In the genomic region with DNA sequence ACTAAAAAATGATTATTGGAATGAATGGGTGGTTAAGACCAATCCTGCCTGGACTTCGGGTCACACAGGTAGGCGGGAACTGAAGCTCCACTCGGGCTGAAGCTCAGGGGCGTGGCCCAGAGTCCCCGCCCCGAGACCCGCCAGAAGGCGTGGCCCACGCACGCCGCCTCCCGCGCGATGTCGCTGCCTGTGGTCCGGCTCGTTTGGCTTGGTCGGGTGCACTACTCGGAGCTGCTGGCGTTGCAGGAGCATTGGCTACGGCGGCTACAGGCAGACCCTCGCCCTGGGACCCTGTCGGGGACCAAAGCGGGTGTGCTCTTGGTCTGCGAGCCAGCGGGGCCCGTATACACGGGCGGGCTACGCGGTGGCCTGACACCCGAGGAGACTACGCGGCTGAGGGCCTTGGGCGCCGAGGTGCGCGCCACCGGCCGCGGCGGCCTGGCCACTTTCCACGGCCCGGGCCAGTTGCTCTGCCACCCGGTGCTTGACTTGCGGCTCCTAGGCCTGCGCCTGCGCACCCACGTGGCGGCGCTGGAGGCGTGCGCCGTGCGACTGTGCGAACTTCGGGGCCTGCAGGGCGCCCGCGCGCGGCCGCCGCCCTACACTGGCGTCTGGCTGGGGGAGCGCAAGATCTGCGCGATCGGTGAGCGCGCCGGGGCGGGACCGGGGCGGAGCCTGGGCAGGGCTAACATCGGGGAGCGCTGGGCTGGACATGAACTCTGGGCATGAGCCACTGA, we compare ENCODE assay signal across 7 mouse cellular contexts. TPM values are rescaled to one million over a fixed set of nuclear protein-coding genes. Genes with fewer than 3 reads are reported as not detected.
DNase-seq lines count a peak whose midpoint lies in the region; ATAC-seq lines count a peak whose summit lies in the region.

A gene (plus strand): TSS at position 173 of the 737 bp plus-strand sequence.

- no peaks in the 10 kb centered on the region for H3K4me1 ChIP-seq in embryonic facial prominence, embryonic 11.5 days (ENCODE audit: control insufficient read depth, insufficient read depth, low read length)
- no peaks in the 10 kb centered on the region for H3K4me1 ChIP-seq in limb, embryonic 11.5 days (ENCODE audit: control insufficient read depth, insufficient read depth, low read length)
- H3K4me1 ChIP-seq in midbrain, embryonic 14.5 days (ENCODE audit: control insufficient read depth, insufficient read depth, low read length), result peaks cover 6% of the 10 kb centered on the region; the same call in 1 of the 2 replicates

- under 1% methylated on average over 78 of the region's 78 CpGs for WGBS in embryonic facial prominence, embryonic 11.5 days
- WGBS in limb, embryonic 11.5 days, result under 1% methylated on average over 73 of the region's 78 CpGs
- WGBS in midbrain, embryonic 14.5 days, result under 1% methylated on average over 78 of the region's 78 CpGs

- no peaks in the 10 kb centered on the region for H3K27me3 ChIP-seq in embryonic facial prominence, embryonic 11.5 days (ENCODE audit: control insufficient read depth, insufficient read depth, low read length)
- H3K27me3 ChIP-seq in limb, embryonic 11.5 days (ENCODE audit: control insufficient read depth, insufficient read depth, low read length), result no peaks in the 10 kb centered on the region
- H3K27me3 ChIP-seq in midbrain, embryonic 14.5 days (ENCODE audit: control insufficient read depth, insufficient read depth, low read length), result no peaks in the 10 kb centered on the region; the same call in 1 of the 2 replicates

- no peaks in the 10 kb centered on the region for H3K9me3 ChIP-seq in embryonic facial prominence, embryonic 11.5 days (replicated peaks; ENCODE audit: control insufficient read depth, low read length)
- no peaks in the 10 kb centered on the region for H3K9me3 ChIP-seq in limb, embryonic 11.5 days (ENCODE audit: control insufficient read depth, low read length)
- no peaks in the 10 kb centered on the region for H3K9me3 ChIP-seq in midbrain, embryonic 14.5 days (ENCODE audit: control insufficient read depth, low read length)

- peak within 1 kb of the TSS; percentile 78 for H3K4me3 ChIP-seq in embryonic facial prominence, embryonic 11.5 days (ENCODE audit: low read depth, low read length)
- H3K4me3 ChIP-seq in limb, embryonic 11.5 days (ENCODE audit: low read depth, low read length), result peak within 1 kb of the TSS; percentile 77
- H3K4me3 ChIP-seq in midbrain, embryonic 14.5 days (replicated peaks; ENCODE audit: low read depth, low read length), result peak within 1 kb of the TSS; percentile 78

- DNase-seq in adrenal gland, postnatal 14 days, result peak; percentile 97
- peak; percentile 92 for DNase-seq in embryonic facial prominence, embryonic 11.5 days (ENCODE audit: low spot score)
- peak; percentile 100 for DNase-seq in heart, adult 11 months
- peak; percentile 95 for DNase-seq in kidney, adult 18-20 months
- peak; percentile 88 for DNase-seq in limb, embryonic 11.5 days (ENCODE audit: low spot score)
- DNase-seq in midbrain, embryonic 14.5 days, result peak; percentile 94
- peak; percentile 84 to 88 for DNase-seq in spleen, adult 18-20 months

- no peaks in the 10 kb centered on the region for H3K36me3 ChIP-seq in embryonic facial prominence, embryonic 11.5 days (replicated peaks; ENCODE audit: control insufficient read depth, insufficient read depth, low read depth, low read length)
- H3K36me3 ChIP-seq in limb, embryonic 11.5 days (ENCODE audit: control insufficient read depth, insufficient read depth, low read length), result no peaks in the 10 kb centered on the region
- no peaks in the 10 kb centered on the region for H3K36me3 ChIP-seq in midbrain, embryonic 14.5 days (ENCODE audit: control insufficient read depth, insufficient read depth, low read length)

- peak; percentile 96 for ATAC-seq in embryonic facial prominence, embryonic 11.5 days (replicated peaks; ENCODE audit: insufficient number of reproducible peaks, low FRiP score, low TSS enrichment, low read depth)
- peak; percentile 95 for ATAC-seq in limb, embryonic 11.5 days (ENCODE audit: insufficient number of reproducible peaks, low FRiP score, low TSS enrichment, low read depth)
- ATAC-seq in midbrain, embryonic 14.5 days (ENCODE audit: low FRiP score, low TSS enrichment), result peak; percentile 96

- peak within 1 kb of the TSS; percentile 88 for H3K4me2 ChIP-seq in embryonic facial prominence, embryonic 11.5 days (ENCODE audit: low read depth, low read length)
- H3K4me2 ChIP-seq in limb, embryonic 11.5 days (ENCODE audit: low read depth, severe bottlenecking), result peak within 1 kb of the TSS; percentile 84
- H3K4me2 ChIP-seq in midbrain, embryonic 14.5 days (ENCODE audit: low read length), result peak within 1 kb of the TSS; percentile 82

- peak within 1 kb of the TSS; percentile 96 for H3K27ac ChIP-seq in embryonic facial prominence, embryonic 11.5 days (replicated peaks; ENCODE audit: low read depth, low read length)
- peak within 1 kb of the TSS; percentile 95 for H3K27ac ChIP-seq in limb, embryonic 11.5 days (replicated peaks; ENCODE audit: low read depth, low read length)
- peak within 1 kb of the TSS; percentile 89 for H3K27ac ChIP-seq in midbrain, embryonic 14.5 days (replicated peaks; ENCODE audit: low read depth, low read length)

- H3K9ac ChIP-seq in embryonic facial prominence, embryonic 11.5 days (replicated peaks; ENCODE audit: low read length), result peak within 1 kb of the TSS; percentile 94
- H3K9ac ChIP-seq in limb, embryonic 11.5 days (ENCODE audit: low read length), result peak within 1 kb of the TSS; percentile 93
- peak within 1 kb of the TSS; percentile 77 for H3K9ac ChIP-seq in midbrain, embryonic 14.5 days (replicated peaks; ENCODE audit: low read length)

RNA-seq across cellular contexts. Expression of the gene that starts here (rescaled TPM):
- 5.7 and 7.0 TPM in 2 replicates for total RNA-seq in adrenal gland, postnatal 14 days (2021)
- 26.4 and 34.9 TPM in 2 replicates for polyA plus RNA-seq in embryonic facial prominence, embryonic 11.5 days (2014; fragmentation: Nextera tagmentation; extraction: Ambion mirVana)
- 27.2 and 28.9 TPM in 2 replicates for polyA plus RNA-seq in limb, embryonic 11.5 days (2014; fragmentation: Nextera tagmentation; extraction: Ambion mirVana)
- polyA plus RNA-seq in midbrain, embryonic 14.5 days (2014; fragmentation: Nextera tagmentation; extraction: Ambion mirVana), result 20.1 and 21.8 TPM in 2 replicates

Comparison
In these comparisons a context has a peak if more than half of its experiments do, and no peak if none do; other contexts are left out.
1. Peak in every context shown above with its lines: DNase-seq, ATAC-seq, H3K4me3 ChIP-seq and H3K27ac ChIP-seq.